Mouse (Mus musculus) cerebellum, adult 2 months (tissue): ENCODE results near the gene Hfe2.

Experiments
- CTCF ChIP-seq: fragments of 200-500 bp; IDR thresholded peaks from 2 replicates; pipeline ENCODE4 v1.5.1; 2011; ENCODE audit warnings: low read depth, mild to moderate bottlenecking, control low read depth, low read length, moderate library complexity, borderline replicate concordance; ENCODE audit not compliant: insufficient read depth
- POLR2A ChIP-seq: fragments of 200-500 bp; IDR thresholded peaks from 2 replicates; pipeline ENCODE4 v1.6.1; 2011; ENCODE audit warnings: low read length, control low read depth, borderline replicate concordance; ENCODE audit not compliant: insufficient read depth

- TF ChIP-seq POLR2A (no peak), CTCF (no peak)
Measured at GRCm38 (mm10) chr3:96520171-96520570, 4.8 kb upstream of the Hfe2 start.
